Mouse (Mus musculus): ENCODE data around the gene Tbc1d9.

Tbc1d9 gene

GRCm38 (mm10) chr8:83233099-83233498 is 67.9 kb downstream of the Tbc1d9 start:
- 91% methylated on average over 4 of the region's 4 CpGs for WGBS

GRCm38 (mm10) chr8:83244151-83244550 is 79.0 kb downstream of the Tbc1d9 start:
- WGBS: 55% methylated on average over 7 of the region's 7 CpGs

- 95% methylated on average over 6 of the region's 6 CpGs for WGBS
Observed at GRCm38 (mm10) chr8:83250858-83251257, 85.7 kb downstream of the Tbc1d9 start.

- WGBS: 66% methylated on average over 14 of the region's 14 CpGs
Observed at GRCm38 (mm10) chr8:83251362-83252246, 86.5 kb downstream of the Tbc1d9 start.

- 95% methylated on average over 5 of the region's 5 CpGs for whole genome bisulfite sequencing
Observed at GRCm38 (mm10) chr8:83252791-83253190, 87.6 kb downstream of the Tbc1d9 start.

GRCm38 (mm10) chr8:83257631-83258030 is 92.5 kb downstream of the Tbc1d9 start:
- 96% methylated on average over 5 of the region's 5 CpGs for WGBS

- WGBS: 74% methylated on average over 16 of the region's 16 CpGs
Observed at GRCm38 (mm10) chr8:83260418-83261215, 95.5 kb downstream of the Tbc1d9 start.

GRCm38 (mm10) chr8:83271172-83271571 is 106.0 kb downstream of the Tbc1d9 start:
- WGBS: 96% methylated on average over 14 of the region's 14 CpGs

GRCm38 (mm10) chr8:83272464-83272863 is 107.3 kb downstream of the Tbc1d9 start:
- WGBS: 79% methylated on average over 10 of the region's 10 CpGs

- WGBS: 68% methylated on average over 11 of the region's 11 CpGs
Observed at GRCm38 (mm10) chr8:83274470-83274869, 109.3 kb downstream of the Tbc1d9 start.

- WGBS: 75% methylated on average over 6 of the region's 6 CpGs
Observed at GRCm38 (mm10) chr8:83278431-83278830, 113.3 kb downstream of the Tbc1d9 start.

GRCm38 (mm10) chr8:83285391-83285790 is 120.2 kb downstream of the Tbc1d9 start:
- 72% methylated on average over 8 of the region's 8 CpGs for WGBS

GRCm38 (mm10) chr8:83290176-83290575 is 125.0 kb downstream of the Tbc1d9 start, which contains the start of gene Ucp1:
Ucp1 (plus strand) TSS chr8:83290352.
- WGBS: 10% methylated on average over 20 of the region's 20 CpGs

GRCm38 (mm10) chr8:83297375-83297774 is 132.2 kb downstream of the Tbc1d9 start:
- WGBS: 77% methylated on average over 4 of the region's 4 CpGs

GRCm38 (mm10) chr8:83300135-83300534 is 135.0 kb downstream of the Tbc1d9 start:
- WGBS: 41% methylated on average over 1 of the region's 1 CpGs

GRCm38 (mm10) chr8:83304946-83305345 is 139.8 kb downstream of the Tbc1d9 start:
- 93% methylated on average over 1 of the region's 1 CpGs for WGBS

- 78% methylated on average over 6 of the region's 6 CpGs for WGBS
Observed at GRCm38 (mm10) chr8:83309836-83310235, 144.7 kb downstream of the Tbc1d9 start.

- WGBS: 82% methylated on average over 4 of the region's 4 CpGs
Observed at GRCm38 (mm10) chr8:83315084-83315483, 149.9 kb downstream of the Tbc1d9 start.

- WGBS: 84% methylated on average over 2 of the region's 2 CpGs
Observed at GRCm38 (mm10) chr8:83315691-83316090, 150.5 kb downstream of the Tbc1d9 start.

GRCm38 (mm10) chr8:83320543-83320942 is 155.4 kb downstream of the Tbc1d9 start:
- 90% methylated on average over 3 of the region's 3 CpGs for WGBS

GRCm38 (mm10) chr8:83322374-83322773 is 157.2 kb downstream of the Tbc1d9 start:
- 94% methylated on average over 6 of the region's 6 CpGs for WGBS
